Mouse (Mus musculus): ENCODE measurements around the gene Gm20834.
"Not testable (repeated sequence)": the region's sequence is repeated elsewhere in the genome, so short reads cannot be mapped to it uniquely, and the experiment has no call there.

Gm20834 gene

DNA sequence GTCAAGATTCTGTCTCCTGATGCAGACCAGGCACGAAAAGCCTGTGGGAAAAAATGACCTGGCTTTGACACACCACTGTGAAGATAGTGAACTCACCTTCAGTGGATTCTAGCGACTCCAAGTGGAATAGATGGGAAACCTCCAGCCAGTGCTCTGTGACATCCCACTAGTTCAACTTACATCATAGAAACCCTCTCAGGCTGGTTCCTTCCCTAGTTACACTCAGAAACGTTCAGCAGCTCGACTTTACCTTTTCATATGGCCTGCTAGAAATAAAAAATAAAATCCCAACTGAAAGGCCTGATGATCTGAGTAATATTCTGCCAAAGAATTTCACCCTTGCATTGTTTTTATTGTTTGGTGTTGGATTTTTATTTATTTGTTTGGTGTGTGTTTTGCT, at the start of gene Gm20834:
TSS of gene Gm20834 (minus strand) at position 101 of the 400 bp plus-strand sequence.
- DNase-seq: not testable (repeated sequence)

Measured in thymus, postnatal 25 days (tissue).